Mouse (Mus musculus): ENCODE results near the gene Kmo.

Kmo gene

GRCm38 (mm10) chr1:175639072-175639471 lies 18.9 kb downstream of the Kmo start:
- Histone ChIP-seq H3K4me3 (replicated peaks; ENCODE audit: low read length) (no peak overlapping the region), H3K9me3 (ENCODE audit: low read length) (0 out of 2 replicates have a peak, but pooled peaks cover 3% of the 10 kb centered on the region), H3K4me1 (replicated peaks; ENCODE audit: low read depth, low read length) (no peaks in the 10 kb centered on the region), H3K36me3 (ENCODE audit: insufficient read depth, low read length) (no peaks in the 10 kb centered on the region), H3K27me3 (ENCODE audit: insufficient read depth, low read length) (no peaks in the 10 kb centered on the region)
- no peak for TF ChIP-seq NANOG (IDR thresholded peaks at IDR 0.05; ENCODE audit: borderline replicate concordance, low read length)
- no peak for TF ChIP-seq POU5F1 (IDR thresholded peaks at IDR 0.05; ENCODE audit: borderline replicate concordance, low read length)

GRCm38 (mm10) chr1:175640435-175641150 lies 20.4 kb downstream of the Kmo start:
- H3K4me1 ChIP-seq (replicated peaks; ENCODE audit: low read depth, low read length): no peaks in the 10 kb centered on the region
- H3K9me3 ChIP-seq (ENCODE audit: low read length): 0 out of 2 replicates have a peak, but pooled peaks cover 3% of the 10 kb centered on the region
- no peak overlapping the region for H3K4me3 ChIP-seq (replicated peaks; ENCODE audit: low read length)
- no peaks in the 10 kb centered on the region for H3K36me3 ChIP-seq (ENCODE audit: insufficient read depth, low read length)
- no peaks in the 10 kb centered on the region for H3K27me3 ChIP-seq (ENCODE audit: insufficient read depth, low read length)
- TF ChIP-seq NANOG (IDR thresholded peaks at IDR 0.05; ENCODE audit: borderline replicate concordance, low read length) (no peak), POU5F1 (IDR thresholded peaks at IDR 0.05; ENCODE audit: borderline replicate concordance, low read length) (no peak), CTCF (conservative IDR thresholded peaks at IDR 0.05; ENCODE audit: low read length) (no peak)

- 0 out of 2 replicates have a peak, but pooled peaks cover under 1% of the 10 kb centered on the region for H3K9me3 ChIP-seq (ENCODE audit: low read length)
- H3K4me3 ChIP-seq (replicated peaks; ENCODE audit: low read length): no peak overlapping the region
- no peaks in the 10 kb centered on the region for H3K27me3 ChIP-seq (ENCODE audit: insufficient read depth, low read length)
- TF ChIP-seq POU5F1 (IDR thresholded peaks at IDR 0.05; ENCODE audit: borderline replicate concordance, low read length) (no peak), NANOG (IDR thresholded peaks at IDR 0.05; ENCODE audit: borderline replicate concordance, low read length) (no peak), CTCF (conservative IDR thresholded peaks at IDR 0.05; ENCODE audit: low read length) (no peak)
- H3K36me3 ChIP-seq (ENCODE audit: insufficient read depth, low read length): no peaks in the 10 kb centered on the region
- no peaks in the 10 kb centered on the region for H3K4me1 ChIP-seq (replicated peaks; ENCODE audit: low read depth, low read length)
Measured at GRCm38 (mm10) chr1:175643496-175644265, 23.5 kb downstream of the Kmo start.

GRCm38 (mm10) chr1:175646952-175647351 lies 26.8 kb downstream of the Kmo start:
- no peaks in the 10 kb centered on the region for H3K9me3 ChIP-seq (ENCODE audit: low read length)
- no peak for TF ChIP-seq CTCF (conservative IDR thresholded peaks at IDR 0.05; ENCODE audit: low read length)
- H3K36me3 ChIP-seq (ENCODE audit: insufficient read depth, low read length): no peaks in the 10 kb centered on the region
- no peaks in the 10 kb centered on the region for H3K4me1 ChIP-seq (replicated peaks; ENCODE audit: low read depth, low read length)
- H3K4me3 ChIP-seq (replicated peaks; ENCODE audit: low read length): no peak overlapping the region
- no peaks in the 10 kb centered on the region for H3K27me3 ChIP-seq (ENCODE audit: insufficient read depth, low read length)

- TF ChIP-seq CTCF (conservative IDR thresholded peaks at IDR 0.05; ENCODE audit: low read length) (no peak), POU5F1 (IDR thresholded peaks at IDR 0.05; ENCODE audit: borderline replicate concordance, low read length) (no peak), NANOG (IDR thresholded peaks at IDR 0.05; ENCODE audit: borderline replicate concordance, low read length) (no peak)
- H3K27me3 ChIP-seq (ENCODE audit: insufficient read depth, low read length): no peaks in the 10 kb centered on the region
- H3K4me1 ChIP-seq (replicated peaks; ENCODE audit: low read depth, low read length): no peaks in the 10 kb centered on the region
- H3K36me3 ChIP-seq (ENCODE audit: insufficient read depth, low read length): no peaks in the 10 kb centered on the region
- no peaks in the 10 kb centered on the region for H3K9me3 ChIP-seq (ENCODE audit: low read length)
- no peak overlapping the region for H3K4me3 ChIP-seq (replicated peaks; ENCODE audit: low read length)
Measured at GRCm38 (mm10) chr1:175648615-175649014, 28.4 kb downstream of the Kmo start.

- Histone ChIP-seq H3K4me3 (replicated peaks; ENCODE audit: low read length) (no peak overlapping the region), H3K27me3 (ENCODE audit: insufficient read depth, low read length) (no peaks in the 10 kb centered on the region), H3K9me3 (ENCODE audit: low read length) (no peaks in the 10 kb centered on the region), H3K36me3 (ENCODE audit: insufficient read depth, low read length) (no peaks in the 10 kb centered on the region), H3K4me1 (replicated peaks; ENCODE audit: low read depth, low read length) (no peaks in the 10 kb centered on the region)
- TF ChIP-seq NANOG (IDR thresholded peaks at IDR 0.05; ENCODE audit: borderline replicate concordance, low read length): no peak
- TF ChIP-seq CTCF (conservative IDR thresholded peaks at IDR 0.05; ENCODE audit: low read length): no peak
- TF ChIP-seq POU5F1 (IDR thresholded peaks at IDR 0.05; ENCODE audit: borderline replicate concordance, low read length): no peak
Measured at GRCm38 (mm10) chr1:175659900-175660299, 39.7 kb downstream of the Kmo start.

GRCm38 (mm10) chr1:175668666-175669405 lies 48.7 kb downstream of the Kmo start:
- Histone ChIP-seq H3K4me3 (replicated peaks; ENCODE audit: low read length) (no peak overlapping the region), H3K36me3 (ENCODE audit: insufficient read depth, low read length) (no peaks in the 10 kb centered on the region), H3K4me1 (replicated peaks; ENCODE audit: low read depth, low read length) (peaks cover 18% of the 10 kb centered on the region), H3K27me3 (ENCODE audit: insufficient read depth, low read length) (no peaks in the 10 kb centered on the region), H3K9me3 (ENCODE audit: low read length) (no peaks in the 10 kb centered on the region)
- TF ChIP-seq CTCF (conservative IDR thresholded peaks at IDR 0.05; ENCODE audit: low read length) (peak; percentile 67), POU5F1 (IDR thresholded peaks at IDR 0.05; ENCODE audit: borderline replicate concordance, low read length) (no peak)

GRCm38 (mm10) chr1:175669456-175669855 lies 49.3 kb downstream of the Kmo start:
- TF ChIP-seq CTCF (conservative IDR thresholded peaks at IDR 0.05; ENCODE audit: low read length): no peak
- no peak for TF ChIP-seq POU5F1 (IDR thresholded peaks at IDR 0.05; ENCODE audit: borderline replicate concordance, low read length)
- TF ChIP-seq NANOG (IDR thresholded peaks at IDR 0.05; ENCODE audit: borderline replicate concordance, low read length): no peak
- Histone ChIP-seq H3K4me1 (replicated peaks; ENCODE audit: low read depth, low read length) (peaks cover 18% of the 10 kb centered on the region), H3K27me3 (ENCODE audit: insufficient read depth, low read length) (no peaks in the 10 kb centered on the region), H3K9me3 (ENCODE audit: low read length) (no peaks in the 10 kb centered on the region), H3K36me3 (ENCODE audit: insufficient read depth, low read length) (no peaks in the 10 kb centered on the region), H3K4me3 (replicated peaks; ENCODE audit: low read length) (no peak overlapping the region)

Data from E14TG2a.4 (cell line).